Mouse (Mus musculus) ovary, adult 18-20 months (tissue): ENCODE results near the gene Prr12.
"Not testable (repeated sequence)": the region's sequence is repeated elsewhere in the genome, so short reads cannot be mapped to it uniquely, and the experiment has no call there.

ENCODE experiments used
- DNase-seq: peaks from one replicate; pipeline ENCODE4 v3.0.0; 2022; ENCODE audit warnings: low spot score, mixed read lengths

The Prr12 gene

GRCm38 (mm10) chr7:45023711-45024110 lies 29.0 kb downstream of the Prr12 start:
- not testable (repeated sequence) for DNase-seq

GRCm38 (mm10) chr7:45020225-45020624 lies 32.5 kb downstream of the Prr12 start:
- no peak for DNase-seq

GRCm38 (mm10) chr7:45019031-45019571 lies 33.6 kb downstream of the Prr12 start:
- DNase-seq = peak; percentile 67

- DNase-seq = peak; percentile 97
Measured at GRCm38 (mm10) chr7:45017242-45018061, 35.2 kb downstream of the Prr12 start, which contains the start of gene Rras. Gene Rras (plus strand): TSS chr7:45017961.

GRCm38 (mm10) chr7:45016761-45017160 lies 35.9 kb downstream of the Prr12 start:
- no peak for DNase-seq

GRCm38 (mm10) chr7:45015957-45016612 lies 36.6 kb downstream of the Prr12 start, which contains the start of gene Scaf1:
Gene Scaf1 (minus strand): TSS chr7:45016363.
- DNase-seq = peak; percentile 100

GRCm38 (mm10) chr7:45015344-45015956 lies 37.2 kb downstream of the Prr12 start:
- no peak for DNase-seq

- no peak for DNase-seq
Measured at GRCm38 (mm10) chr7:45014096-45014451, 38.6 kb downstream of the Prr12 start.

GRCm38 (mm10) chr7:45013366-45014095 lies 39.1 kb downstream of the Prr12 start:
- no peak for DNase-seq

GRCm38 (mm10) chr7:45012824-45013223 lies 39.9 kb downstream of the Prr12 start:
- no peak for DNase-seq

GRCm38 (mm10) chr7:45012011-45012410 lies 40.7 kb downstream of the Prr12 start:
- no peak for DNase-seq

GRCm38 (mm10) chr7:45008411-45008810 lies 44.3 kb downstream of the Prr12 start:
- DNase-seq = no peak

GRCm38 (mm10) chr7:45007846-45008245 lies 44.8 kb downstream of the Prr12 start:
- DNase-seq = no peak

GRCm38 (mm10) chr7:45007141-45007540 lies 45.5 kb downstream of the Prr12 start:
- no peak for DNase-seq

GRCm38 (mm10) chr7:45006503-45006902 lies 46.2 kb downstream of the Prr12 start:
- no peak for DNase-seq

- no peak for DNase-seq
Measured at GRCm38 (mm10) chr7:45005321-45005992, 47.2 kb downstream of the Prr12 start.

- DNase-seq = no peak
Measured at GRCm38 (mm10) chr7:45004546-45004945, 48.1 kb downstream of the Prr12 start.

GRCm38 (mm10) chr7:45002440-45002839 lies 50.2 kb downstream of the Prr12 start:
- DNase-seq = no peak

- DNase-seq = no peak
Measured at GRCm38 (mm10) chr7:45000539-45001114, 52.1 kb downstream of the Prr12 start.

GRCm38 (mm10) chr7:44999753-45000152 lies 52.9 kb downstream of the Prr12 start:
- no peak for DNase-seq

GRCm38 (mm10) chr7:44998501-44998955 lies 54.2 kb downstream of the Prr12 start, which contains the start of gene Bcl2l12:
Gene Bcl2l12 (minus strand): TSS chr7:44998712.
- DNase-seq = no peak
